Mouse (Mus musculus): ENCODE measurements around the gene Slc39a13. TPM values are rescaled to one million over a fixed set of nuclear protein-coding genes. Genes with fewer than 3 reads are reported as not detected.

Slc39a13 gene
- 47.5 and 52.9 TPM in 2 replicates for polyA plus RNA-seq (2012; rRNA removed)

GRCm38 (mm10) chr2:91070076-91070800, at the start of gene Slc39a13:
TSS of gene Slc39a13 (minus strand) at chr2:91070417.

GRCm38 (mm10) chr2:91117585-91118275, 47.5 kb upstream of the Slc39a13 start, which contains the start of gene Mybpc3:
TSS of gene Mybpc3 (plus strand) at chr2:91118144.

GRCm38 (mm10) chr2:91081775-91082695, 11.8 kb upstream of the Slc39a13 start, which contains the start of gene Spi1:
TSS of gene Spi1 (plus strand) at chr2:91082390.

GRCm38 (mm10) chr2:91053934-91054382, 16.3 kb downstream of the Slc39a13 start, which contains the start of gene Psmc3:
TSS of gene Psmc3 (plus strand) at chr2:91054009.

GRCm38 (mm10) chr2:91035385-91035784, 34.8 kb downstream of the Slc39a13 start, which contains the start of gene Rapsn:
TSS of gene Rapsn (plus strand) at chr2:91035620.

Other genes starting within 250 kb of the Slc39a13 start
- 157 and 167 TPM in 2 replicates for gene Mtch2, start 223.3 kb downstream of the Slc39a13 start, polyA plus RNA-seq (2012; rRNA removed)
- gene C1qtnf4, start 184.6 kb downstream of the Slc39a13 start, polyA plus RNA-seq (2012; rRNA removed), result 172 and 186 TPM in 2 replicates
- 37.4 and 38.9 TPM in 2 replicates for gene Kbtbd4, start 165.7 kb downstream of the Slc39a13 start, polyA plus RNA-seq (2012; rRNA removed)
- gene Ndufs3, start 165.6 kb downstream of the Slc39a13 start, polyA plus RNA-seq (2012; rRNA removed), result 162 and 177 TPM in 2 replicates
- gene Celf1, start 130.0 kb downstream of the Slc39a13 start, polyA plus RNA-seq (2012; rRNA removed), result 107 and 116 TPM in 2 replicates
- gene Rapsn, start 34.8 kb downstream of the Slc39a13 start, polyA plus RNA-seq (2012; rRNA removed), result 0.47 and 1.6 TPM in 2 replicates
- 177 and 184 TPM in 2 replicates for gene Psmc3, start 16.4 kb downstream of the Slc39a13 start, polyA plus RNA-seq (2012; rRNA removed)
- gene Spi1, start 12.0 kb upstream of the Slc39a13 start, polyA plus RNA-seq (2012; rRNA removed), result 4.8 and 6.0 TPM in 2 replicates
- gene Mybpc3, start 47.7 kb upstream of the Slc39a13 start, polyA plus RNA-seq (2012; rRNA removed), result 0.01 and 0.04 TPM in 2 replicates
- gene Madd, start 113.4 kb upstream of the Slc39a13 start, polyA plus RNA-seq (2012; rRNA removed), result 99.8 and 107 TPM in 2 replicates
- gene Nr1h3, start 132.4 kb upstream of the Slc39a13 start, polyA plus RNA-seq (2012; rRNA removed), result 3.1 and 3.3 TPM in 2 replicates
- 30.1 and 32.2 TPM in 2 replicates for gene Acp2, start 132.5 kb upstream of the Slc39a13 start, polyA plus RNA-seq (2012; rRNA removed)
- 35.6 and 38.8 TPM in 2 replicates for gene Ddb2, start 166.6 kb upstream of the Slc39a13 start, polyA plus RNA-seq (2012; rRNA removed)
- 23.5 and 24.5 TPM in 2 replicates for gene Pacsin3, start 185.5 kb upstream of the Slc39a13 start, polyA plus RNA-seq (2012; rRNA removed)
- 27.1 and 28.2 TPM in 2 replicates for gene Arfgap2, start 194.6 kb upstream of the Slc39a13 start, polyA plus RNA-seq (2012; rRNA removed)

Measured in central nervous system, embryonic 18 days (tissue).